Mouse (Mus musculus) liver (tissue): ENCODE measurements around the gene Prdx6b.
A peak's percentile ranks its signal among the peaks of the same experiment; 100 is the strongest.

Experiments used
- DNase-seq: peaks from one replicate; pipeline ENCODE4 v3.0.0-alpha.2; 2020; ENCODE audit warnings: mixed read lengths

The Prdx6b gene

GRCm38 (mm10) chr2:80292172-80292571 lies at the start of gene Prdx6b:
TSS of gene Prdx6b (plus strand) at chr2:80292472.
- no peak for DNase-seq

GRCm38 (mm10) chr2:80247466-80247865 lies 44.8 kb upstream of the Prdx6b start:
- DNase-seq = no peak

- no peak for DNase-seq
Observed at GRCm38 (mm10) chr2:80247868-80248267, 44.4 kb upstream of the Prdx6b start.

- no peak for DNase-seq
Observed at GRCm38 (mm10) chr2:80259888-80260672, 32.2 kb upstream of the Prdx6b start.

- DNase-seq = peak; percentile 46
Observed at GRCm38 (mm10) chr2:80266894-80267293, 25.4 kb upstream of the Prdx6b start.

GRCm38 (mm10) chr2:80268053-80268452 lies 24.2 kb upstream of the Prdx6b start:
- DNase-seq = no peak

- DNase-seq = no peak
Observed at GRCm38 (mm10) chr2:80271431-80271830, 20.8 kb upstream of the Prdx6b start.

- DNase-seq = no peak
Observed at GRCm38 (mm10) chr2:80273038-80273437, 19.2 kb upstream of the Prdx6b start.

GRCm38 (mm10) chr2:80273763-80274162 lies 18.5 kb upstream of the Prdx6b start:
- no peak for DNase-seq

GRCm38 (mm10) chr2:80275136-80275535 lies 17.1 kb upstream of the Prdx6b start:
- no peak for DNase-seq

GRCm38 (mm10) chr2:80282214-80282613 lies 10.1 kb upstream of the Prdx6b start:
- DNase-seq = no peak

GRCm38 (mm10) chr2:80286397-80286796 lies 5.9 kb upstream of the Prdx6b start:
- no peak for DNase-seq

- no peak for DNase-seq
Observed at GRCm38 (mm10) chr2:80298334-80298733, 6.1 kb downstream of the Prdx6b start.

- no peak for DNase-seq
Observed at GRCm38 (mm10) chr2:80300806-80301205, 8.5 kb downstream of the Prdx6b start.

- DNase-seq = no peak
Observed at GRCm38 (mm10) chr2:80303957-80304356, 11.7 kb downstream of the Prdx6b start.

GRCm38 (mm10) chr2:80307701-80308100 lies 15.4 kb downstream of the Prdx6b start:
- DNase-seq = no peak

- DNase-seq = no peak
Observed at GRCm38 (mm10) chr2:80309775-80310174, 17.5 kb downstream of the Prdx6b start.

- no peak for DNase-seq
Observed at GRCm38 (mm10) chr2:80310772-80311171, 18.5 kb downstream of the Prdx6b start.

GRCm38 (mm10) chr2:80311350-80311749 lies 19.1 kb downstream of the Prdx6b start:
- no peak for DNase-seq

GRCm38 (mm10) chr2:80314201-80314600 lies 21.9 kb downstream of the Prdx6b start:
- DNase-seq = no peak

GRCm38 (mm10) chr2:80314854-80315241 lies 22.6 kb downstream of the Prdx6b start:
- DNase-seq = no peak

GRCm38 (mm10) chr2:80315242-80316161 lies 23.2 kb downstream of the Prdx6b start, which contains the start of gene Dnajc10:
TSS of gene Dnajc10 (plus strand) at chr2:80315466.
- peak; percentile 92 for DNase-seq

- DNase-seq = no peak
Observed at GRCm38 (mm10) chr2:80322878-80323277, 30.6 kb downstream of the Prdx6b start.

GRCm38 (mm10) chr2:80325779-80326178 lies 33.5 kb downstream of the Prdx6b start:
- DNase-seq = no peak
